Mouse (Mus musculus) C2C12 (cell line): ENCODE data around the gene Cavin2. TPM values are rescaled to one million over a fixed set of nuclear protein-coding genes. Genes with fewer than 3 reads are reported as not detected.

Source experiments
- H3K27me3 ChIP-seq: one replicate; pipeline ENCODE4 v1.6.1; 2011; ENCODE audit not compliant: control insufficient read depth, insufficient read depth, insufficient read length
- H3K36me3 ChIP-seq: one replicate; pipeline ENCODE4 v1.6.1; 2011; ENCODE audit not compliant: control insufficient read depth, insufficient read depth
- H3K4me3 ChIP-seq: one replicate; pipeline ENCODE4 v1.5.1; 2011; ENCODE audit warnings: mild to moderate bottlenecking, control low read depth; ENCODE audit not compliant: poor library complexity, insufficient read depth, severe bottlenecking
- H3K79me2 ChIP-seq: one replicate; pipeline ENCODE4 v1.6.1; 2011; ENCODE audit not compliant: control insufficient read depth, insufficient read depth
- H3K79me3 ChIP-seq: one replicate; pipeline ENCODE4 v1.6.1; 2011; ENCODE audit warnings: low read depth, control low read depth
- H3ac ChIP-seq: one replicate; pipeline ENCODE3; 2011; ENCODE audit warnings: low read depth; ENCODE audit not compliant: control insufficient read depth, insufficient read length
- CEBPB ChIP-seq: IDR thresholded peaks from one replicate; pipeline ENCODE4 v1.6.1; 2011; ENCODE audit warnings: low read depth, mild to moderate bottlenecking, control low read depth, moderate library complexity
- CTCF ChIP-seq: IDR thresholded peaks from one replicate; pipeline ENCODE4 v1.5.1; 2011; ENCODE audit not compliant: control insufficient read depth, insufficient read depth, insufficient read length
- FOSL1 ChIP-seq: IDR thresholded peaks from one replicate; pipeline ENCODE4 v1.8.0; 2011; ENCODE audit warnings: mild to moderate bottlenecking, low read length; ENCODE audit not compliant: poor library complexity, insufficient read depth, severe bottlenecking
- MAX ChIP-seq: IDR thresholded peaks from one replicate; pipeline ENCODE4 v1.6.1; 2011; ENCODE audit warnings: mild to moderate bottlenecking, control low read depth
- MYOD1 ChIP-seq: IDR thresholded peaks from one replicate; pipeline ENCODE4 v1.6.1; 2011; ENCODE audit warnings: low read depth; ENCODE audit not compliant: control insufficient read depth, insufficient read length
- MYOG ChIP-seq: IDR thresholded peaks from one replicate; pipeline ENCODE4 v1.6.1; 2011; ENCODE audit not compliant: control insufficient read depth, insufficient read length; ENCODE audit errors: extremely low read depth
- USF1 ChIP-seq: IDR thresholded peaks from one replicate; pipeline ENCODE4 v1.6.1; 2011; ENCODE audit warnings: low read depth, mild to moderate bottlenecking, control low read depth, moderate library complexity
- polyA plus RNA-seq: library from polyadenylated mRNA; unstranded; fragments of >200 nt; fragmentation: generic; extraction: Trizol; gene quantifications from one replicate; pipeline ENCODE4 v1.2.1, GENCODE M21; 2012; ENCODE audit warnings: missing spikeins

Cavin2 gene
- polyA plus RNA-seq, 1 experiment, result 0.29 TPM

DNA sequence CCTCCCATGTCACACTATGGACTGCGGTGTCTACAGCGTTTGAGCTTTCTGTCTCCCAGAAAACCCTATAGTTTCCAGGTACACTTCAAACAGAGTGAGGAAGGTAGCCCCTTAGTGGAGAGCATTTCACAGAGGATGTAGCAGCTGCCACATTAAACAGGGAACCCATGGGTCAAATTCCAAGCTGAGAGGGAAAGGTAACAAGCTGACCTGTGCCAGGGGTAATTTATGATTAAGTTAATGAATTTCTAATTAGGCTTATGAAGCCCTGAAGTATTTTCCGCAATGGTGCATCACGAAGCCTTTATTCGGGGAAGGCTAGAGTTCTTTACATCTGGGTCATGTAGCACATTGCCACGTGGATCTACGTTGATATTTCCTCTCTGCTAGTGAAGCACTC lies 59.7 kb downstream of the Cavin2 start:
- H3K27me3 ChIP-seq, result no peaks in the 10 kb centered on the region
- H3K4me3 ChIP-seq, result no peak overlapping the region
- no peak for TF ChIP-seq MYOG
- no peak for TF ChIP-seq MYOD1
- TF ChIP-seq CEBPB, result no peak
- TF ChIP-seq CTCF, result no peak
- no peaks in the 10 kb centered on the region for H3K36me3 ChIP-seq
- H3K79me2 ChIP-seq, result no peaks in the 10 kb centered on the region
- H3ac ChIP-seq, result no peak overlapping the region
- no peaks in the 10 kb centered on the region for H3K79me3 ChIP-seq

GRCm38 (mm10) chr1:51349291-51349967 lies 60.5 kb downstream of the Cavin2 start:
- H3K4me3 ChIP-seq, result no peak overlapping the region
- H3ac ChIP-seq, result no peak overlapping the region
- no peaks in the 10 kb centered on the region for H3K79me3 ChIP-seq
- H3K79me2 ChIP-seq, result no peaks in the 10 kb centered on the region
- no peaks in the 10 kb centered on the region for H3K27me3 ChIP-seq
- no peaks in the 10 kb centered on the region for H3K36me3 ChIP-seq
- TF ChIP-seq USF1 (no peak), FOSL1 (no peak), CTCF (no peak), MAX (no peak), MYOD1 (no peak), MYOG (no peak), CEBPB (no peak)

Other genes starting within 250 kb of the Cavin2 start
- gene Nabp1, start 189.3 kb downstream of the Cavin2 start, polyA plus RNA-seq, result 7.1 TPM